Mouse (Mus musculus): ENCODE measurements at regions not wholly inside any gene's neighbourhood (a gene's known extent, or its start where the extent isn't known, plus 50 kb on each side); places are given as distances from the start of the nearest gene placed in this dataset.
"Not testable (repeated sequence)": the region's sequence is repeated elsewhere in the genome, so short reads cannot be mapped to it uniquely, and the experiment has no call there.

DNA sequence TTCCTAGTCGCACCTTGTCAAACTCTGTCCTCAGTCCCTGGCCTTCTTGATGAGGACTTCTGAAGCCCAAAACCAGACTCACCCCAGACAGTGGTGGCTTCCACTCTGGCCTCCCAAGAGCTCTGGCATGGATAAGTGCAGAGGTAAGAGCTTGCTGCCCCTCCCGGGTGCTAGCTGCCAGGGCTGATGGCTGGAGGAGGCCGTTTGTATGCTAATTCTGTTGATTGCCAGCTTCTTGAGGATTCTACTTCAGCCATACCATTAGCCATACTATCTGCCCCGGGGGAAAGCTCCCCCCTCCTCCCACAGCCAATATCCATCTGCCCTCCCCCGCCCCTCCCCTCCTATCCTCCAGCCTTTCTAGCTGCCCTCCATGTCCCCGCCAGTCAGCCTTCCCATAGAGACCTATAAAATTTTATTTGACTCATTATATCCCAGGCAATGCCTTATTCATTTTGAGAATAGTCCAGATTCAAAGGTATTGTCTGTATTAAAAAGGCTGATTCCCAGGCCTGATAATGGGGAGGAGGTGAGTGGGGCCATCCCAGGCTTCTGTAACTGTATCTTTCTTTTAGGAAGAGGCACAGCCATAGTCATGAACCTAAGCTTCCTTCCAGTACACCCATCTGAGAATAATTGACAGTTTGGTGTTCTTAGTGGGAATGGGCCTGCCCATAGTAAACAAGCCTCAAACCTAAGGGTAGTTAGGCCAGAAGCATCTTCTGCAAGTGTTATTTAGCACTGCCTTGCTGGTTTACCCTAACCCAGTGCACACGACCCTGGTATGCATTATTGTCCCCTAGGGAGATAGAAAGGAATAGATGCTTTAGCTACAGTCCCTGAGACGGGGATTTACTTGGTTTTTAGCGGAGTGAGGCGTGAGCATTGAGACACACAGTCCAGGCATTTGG is 239.2 kb upstream of the 1700012A03Rik start:
- no peak for DNase-seq

DNA sequence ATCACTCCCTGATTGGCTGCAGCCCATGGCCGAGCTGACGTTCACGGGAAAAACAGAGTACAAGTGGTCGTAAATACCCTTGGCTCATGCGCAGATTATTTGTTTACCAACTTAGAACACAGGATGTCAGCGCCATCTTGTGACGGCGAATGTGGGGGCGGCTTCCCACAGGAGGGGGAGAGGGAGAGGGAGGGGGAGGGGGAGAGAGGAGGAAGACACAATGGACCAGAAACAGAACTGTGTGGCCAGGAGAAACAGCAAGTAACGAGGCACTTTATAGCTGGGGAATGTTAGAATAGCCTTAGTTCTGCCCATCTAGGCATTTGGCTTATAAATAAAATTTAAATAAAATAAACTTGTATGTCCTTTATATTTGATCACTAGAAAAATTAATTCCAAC is 240.7 kb upstream of the Podxl start:
- not testable (repeated sequence) for DNase-seq

GRCm38 (mm10) chr6:31803222-31803621 is 239.4 kb upstream of the Podxl start:
- DNase-seq: peak; percentile 41

GRCm38 (mm10) chr6:31791547-31791946 is 227.8 kb upstream of the Podxl start:
- DNase-seq: no peak

DNA sequence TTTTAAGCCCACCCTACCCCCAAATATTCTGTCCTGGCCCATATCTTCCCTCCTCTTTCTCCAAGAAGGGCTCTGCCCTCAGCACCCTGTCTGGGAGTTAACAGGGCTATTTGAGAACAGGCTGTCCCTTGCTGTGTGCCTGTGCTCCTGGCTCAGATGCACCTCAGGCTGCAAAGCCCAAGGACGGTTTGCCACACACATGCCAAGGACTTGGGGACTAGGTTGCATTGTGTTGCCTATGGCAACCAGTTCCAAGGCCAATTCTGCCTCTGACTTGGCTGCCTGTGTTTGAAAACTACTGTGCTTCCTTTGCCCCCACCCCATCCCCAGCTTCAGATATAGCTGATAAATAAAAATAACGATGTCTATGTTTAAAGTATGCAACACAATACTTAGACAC is 227.1 kb upstream of the Podxl start:
- no peak for DNase-seq

GRCm38 (mm10) chr6:31776841-31777240 is 213.1 kb upstream of the Podxl start:
- DNase-seq: no peak

- DNase-seq: no peak
These were observed 208.1 kb upstream of the Podxl start for GRCm38 (mm10) chr6:31771916-31772315.

DNA sequence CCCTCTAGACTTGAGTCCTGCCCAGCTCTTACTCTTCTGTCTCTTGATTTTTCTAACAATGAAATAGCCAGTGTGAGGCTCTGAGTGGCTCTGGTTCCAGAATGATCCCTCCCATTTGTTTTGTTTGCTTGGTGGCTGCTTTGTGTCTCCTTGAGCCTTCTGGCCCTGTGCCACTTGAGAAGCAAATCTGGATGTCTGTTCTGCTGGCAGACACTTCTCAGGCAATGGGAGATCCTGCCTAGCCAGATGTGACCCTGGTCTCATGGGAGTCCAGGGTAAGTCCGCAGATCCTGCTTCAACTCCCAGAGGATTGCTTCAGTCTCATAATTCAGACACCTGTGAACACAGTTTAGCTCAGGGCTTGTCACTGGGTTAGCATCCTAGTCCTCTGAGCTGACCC is 181.8 kb upstream of the Podxl start:
- no peak for DNase-seq

GRCm38 (mm10) chr6:31731391-31731790 is 167.6 kb upstream of the Podxl start:
- peak; percentile 38 for DNase-seq

DNA sequence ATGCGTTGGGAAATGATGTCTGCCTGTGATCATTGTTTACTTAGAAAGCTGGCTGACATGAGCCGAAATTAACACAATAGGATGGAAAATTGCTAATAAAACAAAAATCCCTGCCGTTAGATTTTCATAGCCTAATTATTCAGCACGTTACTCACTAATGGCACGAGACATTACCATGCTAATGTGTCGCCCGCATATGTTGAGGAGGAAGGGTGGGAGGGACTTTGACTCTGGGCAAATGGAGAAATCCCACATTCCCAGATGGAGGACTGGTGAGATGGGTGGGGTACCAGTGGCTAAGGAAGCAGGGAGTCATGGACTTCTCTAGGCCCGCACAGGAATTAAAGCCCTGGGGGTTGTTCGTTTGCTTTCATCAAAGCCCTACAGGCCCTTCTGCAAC is 155.8 kb upstream of the Podxl start:
- no peak for DNase-seq

- DNase-seq: no peak
These were observed 155.1 kb upstream of the Podxl start for GRCm38 (mm10) chr6:31718843-31719242.

DNA sequence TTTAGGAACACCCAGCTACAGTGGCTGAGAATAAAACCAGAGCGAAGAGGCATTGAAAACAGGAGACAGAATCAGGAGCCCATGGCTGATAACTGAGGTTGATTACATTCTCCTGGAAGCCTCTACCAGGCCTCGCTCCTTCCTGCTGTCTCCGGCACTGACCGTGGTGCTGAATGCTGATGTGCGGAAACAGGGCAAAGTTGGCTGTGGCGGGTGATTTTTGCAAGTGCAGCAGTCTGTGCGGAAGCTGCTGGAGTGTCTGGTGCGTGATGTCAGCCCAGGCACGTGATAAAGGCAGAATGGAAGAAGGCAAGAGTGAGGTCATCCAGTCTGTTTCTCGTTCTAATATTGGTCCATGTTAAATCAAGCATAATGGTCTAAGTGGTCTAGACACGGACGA is 153.8 kb upstream of the Podxl start:
- peak; percentile 8 for DNase-seq

DNA sequence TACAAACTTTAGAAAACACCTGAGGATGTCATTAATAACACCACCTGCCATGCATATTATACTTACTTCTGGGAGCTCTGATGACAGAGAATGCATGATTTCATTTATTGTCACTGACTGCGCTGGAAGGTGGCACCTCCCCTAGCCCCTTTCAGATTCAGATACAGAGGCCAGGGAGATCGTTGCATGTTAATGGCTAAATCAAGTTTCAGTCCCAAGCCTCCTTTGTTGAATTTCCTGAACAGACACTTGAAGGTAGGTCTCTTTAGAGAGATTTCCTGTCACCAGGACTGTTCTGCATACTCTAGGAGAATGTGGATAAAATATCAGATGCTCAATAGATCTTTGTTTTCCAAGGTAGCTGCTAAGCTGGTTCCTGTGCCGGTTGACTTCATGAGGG is 143.5 kb upstream of the Podxl start:
- no peak for DNase-seq

DNA sequence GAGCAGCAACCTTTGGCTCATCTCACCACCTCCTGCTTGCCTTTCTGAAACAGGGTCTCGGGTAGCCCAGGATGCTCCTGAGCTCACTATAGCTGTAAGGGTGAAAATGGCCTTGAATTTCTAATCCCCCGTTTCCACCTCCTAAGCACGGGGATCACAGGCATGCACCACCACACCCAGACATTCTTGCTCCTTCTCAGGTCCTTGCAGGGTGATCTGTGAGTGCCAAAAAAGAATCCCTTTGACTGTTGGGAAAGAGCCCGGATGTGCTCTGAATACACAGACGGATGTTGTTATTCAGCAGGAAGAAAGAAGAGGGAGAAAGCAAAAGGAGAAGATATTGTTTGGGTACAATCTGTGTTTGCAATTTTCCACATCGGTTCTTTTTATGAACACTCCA is 140.4 kb upstream of the Podxl start:
- no peak for DNase-seq

- DNase-seq: no peak
These were observed 139.2 kb upstream of the Podxl start for GRCm38 (mm10) chr6:31702931-31703330.

- DNase-seq: no peak
These were observed 132.1 kb upstream of the Podxl start for GRCm38 (mm10) chr6:31695885-31696284.

DNA sequence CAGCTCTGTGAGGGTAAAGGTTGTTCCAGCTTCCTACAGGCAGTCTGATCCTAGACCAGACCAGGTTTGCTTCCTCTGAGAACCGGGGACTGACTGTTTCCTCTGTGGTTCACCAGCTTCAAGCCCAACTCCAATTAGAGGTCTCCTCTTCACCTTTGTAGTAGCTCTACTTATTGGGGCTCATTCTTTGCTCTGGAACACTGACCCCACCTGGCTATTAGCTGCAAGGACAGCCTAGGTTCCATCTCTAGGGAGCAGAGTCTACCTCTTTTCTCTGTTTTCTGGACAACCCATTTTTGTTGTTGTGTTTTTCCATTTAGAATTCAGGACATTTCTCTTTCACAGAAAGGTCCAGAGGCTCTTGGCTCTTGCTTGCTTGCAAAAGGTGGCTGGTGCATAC is 129.3 kb upstream of the Podxl start:
- no peak for DNase-seq

DNA sequence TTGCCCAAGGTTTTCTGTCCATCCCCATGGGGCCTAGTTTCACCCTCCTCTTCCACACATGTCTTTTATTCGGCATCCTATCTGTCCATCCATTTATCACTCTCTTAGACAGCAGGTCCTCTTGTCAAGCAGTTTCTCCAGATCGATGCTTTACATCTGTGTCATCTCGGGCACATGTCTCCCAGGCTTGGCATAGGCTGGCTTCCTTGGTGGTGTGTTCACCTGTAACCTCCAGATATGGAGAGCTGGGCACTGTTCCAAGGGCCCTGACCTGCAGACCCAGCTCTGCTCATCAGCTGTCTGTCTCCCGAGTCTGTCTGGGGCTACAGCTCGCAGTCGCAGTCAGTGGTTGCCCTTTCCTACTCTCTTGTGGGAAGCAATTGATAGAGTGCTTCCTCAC is 128.2 kb upstream of the Podxl start:
- DNase-seq: no peak

DNA sequence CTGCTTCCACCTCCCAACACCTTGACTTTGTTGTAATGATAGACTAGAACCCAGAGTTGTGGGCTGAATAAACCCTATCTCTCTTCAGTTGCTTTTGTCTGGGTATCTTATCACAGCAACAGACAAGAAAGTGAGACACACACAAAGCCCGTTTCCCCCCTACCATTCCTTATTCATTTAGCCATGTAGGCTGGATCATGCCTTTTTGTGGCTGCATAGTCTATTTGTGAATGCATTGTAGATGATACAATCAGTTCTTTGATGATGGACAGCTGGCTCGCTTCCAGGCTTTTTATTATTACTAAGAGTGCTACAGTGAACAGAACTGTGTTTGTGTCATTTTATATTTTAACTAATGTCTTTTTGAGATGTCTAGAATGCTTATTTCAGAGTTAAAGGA is 116.3 kb upstream of the Podxl start:
- no peak for DNase-seq

GRCm38 (mm10) chr6:31665671-31666486 is 102.1 kb upstream of the Podxl start:
- DNase-seq: no peak

DNA sequence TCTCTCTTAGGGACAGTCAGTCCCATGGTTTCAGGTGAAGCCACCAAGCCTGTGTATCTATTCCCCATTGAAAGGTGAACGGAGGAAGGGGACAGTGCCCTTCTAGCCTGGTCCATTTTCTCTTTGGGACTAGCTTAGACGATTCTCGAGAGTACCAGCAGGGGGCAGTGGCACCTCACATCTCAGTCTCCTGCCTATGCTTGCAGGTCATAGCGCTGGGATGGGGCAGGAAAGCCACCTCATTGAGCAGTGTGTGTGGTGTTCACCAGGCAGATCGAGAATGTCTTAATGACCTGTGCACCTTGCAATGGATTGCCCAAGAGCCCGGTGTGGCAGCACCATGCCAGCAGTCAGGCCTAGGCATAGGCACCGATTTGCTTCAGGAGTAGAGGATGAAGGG is 100.7 kb upstream of the Podxl start:
- peak; percentile 24 for DNase-seq

DNA sequence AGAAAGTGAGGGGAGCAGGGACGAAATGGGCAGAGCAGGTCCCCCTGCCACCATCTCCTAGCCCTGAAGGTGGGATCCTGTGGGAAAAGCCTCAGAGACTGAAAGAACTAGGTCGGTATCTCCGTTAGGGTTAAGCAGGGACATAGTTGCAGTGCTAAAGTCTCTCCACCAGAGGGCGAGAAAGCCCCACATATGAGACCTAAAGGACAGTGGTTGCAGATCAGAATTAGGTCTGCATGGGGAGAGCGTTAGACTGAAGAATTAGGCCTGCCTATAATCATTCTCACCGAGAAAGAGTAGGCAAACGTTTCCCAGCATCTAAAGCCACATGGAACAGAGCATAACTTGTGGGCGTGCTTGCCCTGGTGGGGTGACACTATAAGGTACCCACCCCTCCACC is 97.0 kb upstream of the Podxl start:
- DNase-seq: peak; percentile 42

DNA sequence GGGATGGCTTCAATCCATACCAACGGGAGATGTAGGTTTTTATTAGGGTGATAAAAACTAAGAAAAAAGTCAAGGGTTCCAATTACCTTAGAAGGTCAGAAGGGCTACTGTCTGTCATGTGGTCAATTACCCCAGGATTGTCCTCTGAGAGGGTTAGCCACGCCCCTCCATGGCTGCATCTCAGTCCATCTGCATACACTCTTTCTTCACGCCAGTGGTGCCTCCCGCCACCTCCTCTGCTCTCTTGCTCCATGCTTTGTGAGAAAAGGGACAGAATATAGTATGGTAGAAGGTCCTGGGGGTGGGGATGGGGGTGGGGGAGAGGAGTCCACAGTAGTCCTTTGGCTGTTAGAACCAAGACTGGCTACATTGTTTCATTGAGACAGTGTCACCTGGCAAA is 96.1 kb upstream of the Podxl start:
- DNase-seq: no peak
